Mouse (Mus musculus): Measurements from ENCODE around the gene Mkrn2.

The Mkrn2 gene

DNA sequence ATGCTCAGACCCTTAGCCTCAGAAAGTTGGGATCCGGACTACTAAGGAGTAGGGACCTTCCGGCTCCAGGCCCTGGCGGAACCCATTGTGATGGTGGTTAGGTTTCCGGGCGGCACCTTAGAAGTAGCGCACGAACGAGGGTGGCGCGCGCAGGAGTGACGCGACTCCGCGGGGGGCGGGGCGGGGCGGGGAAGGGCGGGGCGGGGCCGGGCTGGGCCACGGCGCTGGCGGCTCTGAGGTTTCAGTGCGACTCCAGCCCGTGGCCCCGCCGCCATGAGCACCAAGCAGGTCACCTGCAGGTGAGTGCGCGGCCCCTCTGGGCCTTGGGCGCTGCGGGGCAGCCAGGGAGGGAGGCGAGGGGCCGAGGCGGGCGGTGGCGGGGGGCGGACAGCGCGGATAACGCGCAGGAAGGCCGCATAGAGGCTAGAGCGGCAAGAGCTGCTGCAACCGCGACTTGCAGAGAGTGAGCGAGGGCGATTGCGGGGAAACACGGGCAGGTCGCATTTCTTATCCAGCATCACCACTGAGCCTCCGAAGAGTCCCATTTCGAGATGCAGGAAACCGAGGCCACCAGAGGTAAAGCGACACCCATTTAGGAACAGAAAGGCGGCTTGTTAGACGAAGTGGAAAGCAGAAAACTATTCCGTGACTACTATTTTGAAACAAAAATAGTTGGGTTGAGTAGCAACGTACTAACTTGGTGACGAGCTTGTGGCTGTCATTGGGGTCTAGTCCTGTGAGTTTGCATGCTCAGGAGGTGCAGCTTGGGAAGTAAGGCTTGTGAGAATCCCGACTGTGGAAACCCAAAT, at the start of gene Mkrn2:
Gene Mkrn2, plus strand, starts transcription at position 188 of the 809 bp plus-strand sequence.
- DNase-seq (ENCODE audit: low spot score) = peak; percentile 42

DNA sequence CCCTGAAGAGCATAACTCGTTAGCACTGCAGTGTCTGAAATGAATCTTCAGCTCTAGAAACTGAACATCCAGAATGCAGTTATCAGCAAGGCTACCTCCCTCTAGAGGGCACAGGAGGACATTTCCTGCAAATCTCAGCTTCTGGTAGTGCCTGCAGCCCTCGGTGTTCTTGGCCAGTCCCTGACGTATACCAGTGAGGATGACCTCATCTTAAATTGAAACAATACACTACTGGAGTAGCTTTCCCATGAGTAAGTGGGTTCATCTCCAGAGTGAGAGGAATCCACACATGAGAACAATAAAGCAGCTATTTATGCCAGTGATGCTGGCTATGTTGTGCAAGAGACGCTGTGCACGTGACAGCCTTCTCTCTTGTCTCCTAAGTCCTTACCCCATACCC, 46.2 kb upstream of the Mkrn2 start:
- DNase-seq (ENCODE audit: low spot score) = no peak

DNA sequence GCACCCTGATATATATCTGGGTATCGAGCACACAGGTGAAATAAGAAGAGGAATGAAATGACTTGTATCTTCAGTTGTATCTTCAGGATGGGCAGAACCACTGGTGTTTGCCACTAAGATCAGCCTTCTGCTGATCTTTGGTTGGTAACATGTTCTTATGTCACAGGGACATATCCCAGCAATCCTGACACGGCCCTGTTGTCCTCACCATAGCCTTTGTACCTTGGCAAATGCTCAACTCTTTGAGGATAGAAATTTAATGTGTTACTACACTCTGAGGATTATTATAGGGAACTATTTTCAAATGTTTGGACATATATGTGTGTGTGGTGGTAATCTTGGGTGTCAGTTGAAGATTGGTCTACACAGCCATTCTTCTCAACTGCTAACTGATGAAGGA, 43.5 kb upstream of the Mkrn2 start:
- DNase-seq (ENCODE audit: low spot score) = no peak

- no peak for DNase-seq (ENCODE audit: low spot score)
Measured at GRCm38 (mm10) chr6:115559651-115560632, 41.8 kb upstream of the Mkrn2 start.

- DNase-seq (ENCODE audit: low spot score) = no peak
Measured at GRCm38 (mm10) chr6:115565479-115566045, 36.1 kb upstream of the Mkrn2 start.

- DNase-seq (ENCODE audit: low spot score) = no peak
Measured at GRCm38 (mm10) chr6:115574171-115574570, 27.5 kb upstream of the Mkrn2 start.

DNA sequence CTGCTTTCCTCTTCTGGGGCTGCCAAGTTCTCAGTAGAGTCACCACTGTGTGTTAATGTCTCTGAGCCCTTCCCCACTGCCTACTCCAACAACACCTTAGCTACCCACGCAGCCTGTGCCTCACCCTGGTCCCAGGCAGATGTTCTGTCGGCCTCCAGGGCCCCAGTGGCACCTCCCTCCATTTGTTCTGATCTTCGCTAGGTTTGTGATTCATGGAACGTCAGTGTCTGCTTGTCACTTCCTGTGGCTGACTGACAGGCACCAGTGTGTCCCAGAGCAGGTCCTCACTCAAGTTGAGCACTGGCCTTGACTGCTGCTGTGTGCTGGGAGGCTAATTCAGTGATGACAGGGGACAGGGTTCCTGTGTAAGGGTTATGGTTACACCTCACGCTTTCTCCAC, 24.3 kb upstream of the Mkrn2 start:
- no peak for DNase-seq (ENCODE audit: low spot score)

- DNase-seq (ENCODE audit: low spot score) = no peak
Measured at GRCm38 (mm10) chr6:115577941-115578340, 23.8 kb upstream of the Mkrn2 start.

DNA sequence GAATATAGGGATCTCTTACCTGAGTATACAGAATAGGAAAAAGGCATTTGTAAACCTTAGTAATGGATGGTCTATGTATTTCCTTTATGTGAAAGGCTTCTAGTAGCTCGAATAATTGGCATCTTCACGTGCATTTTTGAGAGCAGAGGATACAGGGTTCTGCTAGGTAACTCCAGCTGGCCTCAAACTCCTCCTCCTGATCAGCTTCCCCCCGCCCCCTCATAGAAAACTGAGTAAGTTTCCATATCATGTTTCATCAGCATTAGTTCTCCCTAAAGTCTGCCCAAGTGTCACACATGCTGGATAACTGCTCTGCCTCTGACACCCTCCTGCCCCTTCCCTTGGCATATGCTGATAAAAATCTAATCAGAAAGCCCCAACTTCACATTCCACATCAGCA, 20.9 kb upstream of the Mkrn2 start:
- DNase-seq (ENCODE audit: low spot score) = no peak

DNA sequence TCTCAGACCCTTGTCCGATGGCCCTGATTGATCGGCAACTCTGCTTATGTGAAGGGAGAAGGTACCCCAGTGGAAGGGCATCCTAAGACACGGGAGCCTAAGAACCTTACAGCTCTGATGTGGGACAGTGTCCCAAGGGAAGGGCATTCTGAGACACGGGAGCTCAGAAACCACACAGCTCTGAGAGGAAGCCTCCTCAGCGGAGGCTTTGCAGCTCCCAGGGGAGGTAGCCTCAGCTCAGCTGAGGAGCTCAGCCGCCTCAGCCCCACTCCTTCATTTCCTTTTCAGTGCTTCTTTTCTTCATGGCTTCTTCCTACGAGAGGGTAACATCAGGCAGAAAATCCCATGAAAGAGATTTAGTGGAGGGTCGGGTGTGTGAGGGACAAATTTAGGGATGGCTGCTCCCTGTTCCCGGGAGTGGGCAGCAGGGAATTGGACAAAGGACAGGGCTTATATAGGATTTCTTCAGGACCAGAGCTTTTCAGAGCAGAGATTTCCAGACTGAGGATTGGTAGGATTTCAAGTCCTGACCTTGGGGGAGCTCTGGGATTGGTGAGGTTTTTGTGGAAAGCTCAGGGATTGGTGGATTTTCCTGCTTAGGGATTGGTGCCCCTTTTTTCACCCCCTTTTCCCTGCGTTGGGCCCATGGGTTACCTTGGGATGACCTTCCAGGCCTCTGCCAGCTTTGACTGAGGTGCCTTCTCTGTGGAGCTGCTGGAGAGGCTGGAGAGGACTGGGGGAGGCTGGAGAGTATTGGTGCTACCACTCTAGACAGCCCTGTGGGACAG, 19.2 kb upstream of the Mkrn2 start:
- DNase-seq (ENCODE audit: low spot score) = no peak

GRCm38 (mm10) chr6:115583430-115584125, 18.1 kb upstream of the Mkrn2 start:
- no peak for DNase-seq (ENCODE audit: low spot score)

DNA sequence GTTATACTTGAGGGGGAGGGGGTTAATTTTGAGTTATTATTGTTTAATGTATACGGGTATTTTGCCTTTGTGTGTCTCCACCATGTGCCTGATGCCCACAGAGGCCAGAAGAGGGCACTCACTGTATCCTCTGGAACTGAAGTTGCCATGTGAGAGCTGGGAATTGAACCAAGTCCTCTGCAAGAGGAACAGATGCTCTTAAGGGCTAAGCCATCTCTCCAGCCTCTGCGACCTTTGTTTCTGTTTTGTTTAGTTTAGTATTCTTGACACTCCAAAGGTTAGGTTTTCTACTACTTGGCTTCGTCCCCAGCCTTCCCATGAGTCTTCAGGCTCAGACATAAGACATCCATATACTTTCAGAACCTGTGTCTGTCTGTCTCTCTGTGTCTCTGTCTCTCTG, 17.5 kb upstream of the Mkrn2 start:
- DNase-seq (ENCODE audit: low spot score) = no peak

- no peak for DNase-seq (ENCODE audit: low spot score)
Measured at GRCm38 (mm10) chr6:115586321-115586720, 15.4 kb upstream of the Mkrn2 start.

DNA sequence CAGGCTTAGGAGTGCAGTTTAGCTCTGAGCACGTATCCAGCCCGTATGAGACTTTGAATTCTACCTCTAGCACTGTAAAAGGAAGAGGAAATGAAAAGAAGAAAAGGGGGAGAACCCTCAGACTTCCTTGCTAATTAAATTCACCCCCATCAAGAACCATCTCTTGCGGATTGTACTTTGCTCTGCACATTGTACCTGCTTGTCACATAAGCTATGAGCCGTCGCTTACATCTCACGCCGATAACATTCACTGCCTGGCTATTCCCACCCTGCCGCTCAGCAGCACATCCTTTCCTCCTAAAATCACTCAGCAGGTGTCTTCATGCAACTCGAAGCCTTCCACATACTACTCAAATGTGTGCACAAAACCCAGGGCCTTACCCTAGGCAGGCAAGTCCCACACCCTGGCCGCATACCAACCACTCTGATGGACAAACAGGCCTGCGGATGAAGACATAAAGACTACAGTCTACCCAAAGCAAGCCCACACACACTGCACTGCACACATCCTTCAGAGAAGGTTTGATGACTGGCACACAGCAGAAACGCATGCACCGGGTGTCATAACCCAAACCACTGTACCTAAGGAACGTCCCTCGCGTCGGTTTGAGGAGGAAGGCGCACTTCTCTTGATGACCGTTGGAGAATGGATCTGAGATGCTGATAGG, 9.9 kb upstream of the Mkrn2 start:
- DNase-seq (ENCODE audit: low spot score) = no peak

DNA sequence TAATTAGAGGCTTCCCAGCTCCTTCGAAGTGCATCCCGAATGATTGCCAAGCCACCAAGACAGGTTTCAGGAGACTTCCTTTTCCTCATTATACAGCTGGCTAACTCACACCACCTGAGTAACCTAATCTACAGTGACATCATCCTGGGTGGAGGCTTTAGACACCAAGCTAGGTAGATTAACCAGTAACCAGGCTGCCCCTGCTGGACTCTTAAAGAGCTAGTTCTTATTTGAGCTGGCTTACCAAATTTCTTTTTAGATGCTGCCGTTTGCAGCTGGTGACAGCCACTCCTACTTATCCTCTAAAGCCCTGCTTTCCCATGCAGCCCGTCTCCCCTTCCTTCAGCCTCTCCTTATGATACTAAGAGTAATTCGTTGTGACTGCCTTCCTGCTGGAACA, 9.2 kb upstream of the Mkrn2 start, which contains the start of gene Mkrn2os:
Gene Mkrn2os, minus strand, starts transcription at position 119 of the 400 bp plus-strand sequence.
- no peak for DNase-seq (ENCODE audit: low spot score)

GRCm38 (mm10) chr6:115593252-115593651, 8.4 kb upstream of the Mkrn2 start:
- DNase-seq (ENCODE audit: low spot score) = no peak

DNA sequence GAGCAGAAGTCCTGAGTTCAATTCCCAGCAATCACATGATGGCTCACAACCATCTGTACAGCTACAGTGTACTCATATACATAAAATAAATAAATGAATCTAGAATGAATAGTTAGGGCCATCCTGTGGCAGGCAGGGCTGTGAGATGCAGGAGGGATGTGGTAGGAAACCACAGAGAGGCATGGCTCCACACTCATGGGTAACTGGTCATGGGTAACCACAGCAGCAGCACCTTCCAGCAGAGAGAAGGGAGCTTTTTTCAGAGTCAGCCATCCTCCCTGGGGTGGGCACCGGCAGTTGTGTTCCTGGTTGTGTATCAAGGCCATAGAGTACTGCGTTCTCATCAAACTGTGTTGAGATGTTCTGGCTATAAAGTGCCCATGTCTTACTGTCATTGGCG, 7.2 kb upstream of the Mkrn2 start:
- DNase-seq (ENCODE audit: low spot score) = no peak

GRCm38 (mm10) chr6:115595667-115596066, 6.0 kb upstream of the Mkrn2 start:
- DNase-seq (ENCODE audit: low spot score) = no peak

DNA sequence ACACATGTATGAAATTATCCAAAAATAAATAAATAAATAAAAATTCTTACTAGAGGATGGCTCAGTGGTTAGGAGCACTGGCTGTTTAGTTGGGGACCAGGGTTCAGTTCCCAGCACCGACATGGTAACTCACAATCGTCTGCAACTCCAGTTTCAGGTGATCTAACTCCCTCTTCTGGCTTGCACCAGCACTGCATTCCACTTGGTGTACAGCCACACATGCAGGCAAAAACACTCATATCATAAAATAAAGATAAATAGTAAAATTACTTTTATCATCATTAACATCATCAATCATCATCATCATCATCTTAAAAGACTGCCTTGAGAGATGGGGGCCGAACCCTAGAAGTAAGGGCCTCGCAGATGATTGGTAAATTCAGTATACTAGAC, 384 bp upstream of the Mkrn2 start:
- DNase-seq (ENCODE audit: low spot score) = no peak

GRCm38 (mm10) chr6:115606461-115606860, 4.8 kb downstream of the Mkrn2 start:
- no peak for DNase-seq (ENCODE audit: low spot score)

DNA sequence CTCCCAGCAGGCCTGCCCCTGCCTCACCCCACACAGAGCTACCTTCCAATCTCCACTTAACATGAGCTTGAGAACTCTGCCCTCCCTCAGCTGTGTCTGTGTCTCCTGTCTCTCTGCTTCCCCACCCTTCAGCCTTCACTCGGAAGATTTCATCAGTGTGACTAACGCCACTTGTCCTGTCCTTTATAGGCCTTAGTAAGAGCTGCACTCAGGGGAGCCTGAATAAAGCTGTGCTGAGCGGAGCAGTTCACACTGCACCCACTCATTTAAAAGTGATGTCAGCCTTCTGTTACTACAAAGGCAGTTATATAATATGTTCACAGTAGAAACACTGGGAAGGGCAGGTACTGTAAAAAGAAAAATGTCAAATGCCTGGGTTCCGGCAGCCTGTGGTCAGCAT, 5.7 kb downstream of the Mkrn2 start:
- DNase-seq (ENCODE audit: low spot score) = no peak
